Comparison of ENCODE assay signal across 8 mouse cellular contexts in genomic region chr10:12868189-12869028, GRCm38 (mm10). TPM values are rescaled to one million over a fixed set of nuclear protein-coding genes. Genes with fewer than 3 reads are reported as not detected.
DNase-seq lines count a peak whose midpoint lies in the region.

No protein-coding gene starts in this region.

- DNase-seq in CD4-positive, CD25-positive, alpha-beta regulatory T cell, adult 2 months (ENCODE audit: low read depth, low spot score) = peak; percentile 70
- DNase-seq in adrenal gland, adult 8-10 months = peak; percentile 85
- peak; percentile 89 for DNase-seq in embryo, embryonic 9.5 days (ENCODE audit: extremely low spot score)
- peak; percentile 68 for DNase-seq in heart, adult 8-10 months (ENCODE audit: low spot score)
- DNase-seq in kidney, adult 8-10 months = peak; percentile 59 to 71
- DNase-seq in lung, postnatal 10 days = peak; percentile 88
- DNase-seq in ovary, postnatal 10 days (ENCODE audit: low spot score) = peak; percentile 58
- peak; percentile 30 for DNase-seq in urinary bladder, postnatal 10 days (ENCODE audit: low spot score)

RNA-seq across cellular contexts. Expression of gene Utrn, which starts 0.8 kb away (rescaled TPM):
- total RNA-seq in adrenal gland, adult 8-10 months (2022) = 100 to 1,000 TPM in 3 of 4 experiments, 10 to 100 TPM in 1; 98.3 to 124 (median 123) TPM
- 10 to 100 TPM; 59.3 to 75.7 (median 71.0) TPM for total RNA-seq in heart, adult 8-10 months (2022)

Comparison
In these comparisons a context has a peak if more than half of its experiments do, and no peak if none do; other contexts are left out.
1. Peak in every context shown above with its lines: DNase-seq.
2. DNase-seq: peak in every context shown above with its lines; median percentile 89 in embryo, embryonic 9.5 days; 88 in lung, postnatal 10 days; 85 in adrenal gland, adult 8-10 months; 70 in CD4-positive, CD25-positive, alpha-beta regulatory T cell, adult 2 months; 68 in heart, adult 8-10 months; 65 in kidney, adult 8-10 months; 58 in ovary, postnatal 10 days; 30 in urinary bladder, postnatal 10 days.